Mouse (Mus musculus): Measurements from ENCODE around the gene Atg4a-ps.

Gene Atg4a-ps

GRCm38 (mm10) chr3:103627661-103628060 lies 18.2 kb downstream of the Atg4a-ps start:
- DNase-seq (ENCODE audit: low spot score in 2 of 2), result no peak

- DNase-seq (ENCODE audit: low spot score in 2 of 2), result no peak
Observed at GRCm38 (mm10) chr3:103626481-103626880, 19.4 kb downstream of the Atg4a-ps start.

DNA sequence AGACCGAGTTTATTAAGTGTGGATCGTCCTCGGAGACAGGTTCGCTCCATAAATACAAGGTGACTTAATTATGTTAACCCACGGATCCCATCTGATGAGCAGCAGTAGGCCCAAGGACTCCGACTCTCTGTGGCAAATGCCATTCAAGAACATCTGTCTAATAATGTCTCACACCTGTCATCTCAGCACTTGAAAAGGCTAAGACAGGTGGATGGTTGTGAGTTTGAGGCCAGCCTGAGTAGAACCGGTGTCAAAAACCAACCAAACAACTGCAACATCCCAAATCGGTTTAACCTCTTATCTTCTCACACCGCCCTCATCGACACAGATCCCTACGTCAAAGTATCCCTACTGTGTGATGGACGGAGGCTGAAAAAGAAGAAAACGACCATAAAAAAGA lies 20.7 kb downstream of the Atg4a-ps start:
- DNase-seq (ENCODE audit: low spot score in 2 of 2), result no peak

- DNase-seq (ENCODE audit: low spot score in 2 of 2), result no peak
Observed at GRCm38 (mm10) chr3:103624591-103625051, 21.2 kb downstream of the Atg4a-ps start.

GRCm38 (mm10) chr3:103623893-103624470 lies 21.9 kb downstream of the Atg4a-ps start:
- no peak for DNase-seq (ENCODE audit: low spot score in 2 of 2)

- DNase-seq (ENCODE audit: low spot score in 2 of 2), result no peak
Observed at GRCm38 (mm10) chr3:103620101-103620500, 25.8 kb downstream of the Atg4a-ps start.

- no peak for DNase-seq (ENCODE audit: low spot score in 2 of 2)
Observed at GRCm38 (mm10) chr3:103616981-103617380, 28.9 kb downstream of the Atg4a-ps start.

DNA sequence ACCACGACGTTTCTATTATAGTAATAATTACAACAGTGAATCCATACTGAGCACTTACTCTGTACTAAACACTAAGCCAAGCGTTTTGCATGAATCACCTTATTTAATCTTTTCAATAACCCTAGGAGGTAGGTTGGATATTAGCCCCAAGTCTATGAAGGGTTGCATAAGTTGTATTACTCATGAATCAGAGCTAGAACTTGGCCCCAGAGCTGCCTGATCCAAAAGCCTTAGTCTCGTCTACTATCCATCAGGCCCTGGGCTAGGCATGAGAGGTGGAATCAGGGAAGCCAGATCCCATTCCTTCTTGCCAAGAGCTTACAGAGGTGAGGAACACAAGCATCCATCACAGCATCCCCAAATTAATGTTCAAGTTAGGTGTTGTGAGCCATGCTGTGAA lies 30.2 kb downstream of the Atg4a-ps start:
- DNase-seq (ENCODE audit: low spot score in 2 of 2), result no peak

DNA sequence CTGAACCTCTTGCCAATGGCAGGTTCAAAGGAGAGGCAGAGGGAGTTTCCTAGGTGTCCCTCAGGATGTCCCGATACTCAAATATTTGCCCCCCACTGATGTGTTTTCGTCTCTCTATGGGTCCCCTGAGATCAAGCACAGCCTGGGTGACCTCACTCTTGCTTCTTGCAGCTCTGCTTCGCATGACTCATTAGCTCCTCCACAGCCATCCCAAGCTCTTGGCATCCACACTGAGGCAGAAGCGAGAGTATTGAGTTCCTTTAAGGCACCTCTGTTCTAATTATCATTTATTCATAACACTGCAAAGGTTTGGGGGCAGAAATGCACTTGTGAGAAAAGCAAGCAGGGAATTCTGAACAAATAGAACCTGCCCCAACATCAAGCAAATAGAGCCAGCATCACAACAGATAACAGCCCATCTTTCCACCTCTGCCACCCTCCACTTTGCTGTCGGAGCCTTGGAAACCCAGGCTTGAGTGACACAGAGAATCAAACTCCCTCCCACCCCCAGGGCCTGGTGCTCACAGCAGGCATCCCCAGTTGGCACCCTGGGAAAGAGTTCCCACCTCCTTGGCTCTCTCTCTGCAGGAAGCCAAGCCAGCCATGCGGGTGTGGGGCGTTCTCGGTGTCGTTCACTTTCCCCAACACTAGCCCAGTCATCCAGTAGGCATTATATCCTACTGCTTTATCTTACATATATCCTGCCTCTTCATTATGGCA lies 33.1 kb downstream of the Atg4a-ps start:
- no peak for DNase-seq (ENCODE audit: low spot score in 2 of 2)

GRCm38 (mm10) chr3:103610231-103610630 lies 35.6 kb downstream of the Atg4a-ps start:
- no peak for DNase-seq (ENCODE audit: low spot score in 2 of 2)

- DNase-seq (ENCODE audit: low spot score in 2 of 2), result no peak
Observed at GRCm38 (mm10) chr3:103606660-103607595, 38.9 kb downstream of the Atg4a-ps start.

DNA sequence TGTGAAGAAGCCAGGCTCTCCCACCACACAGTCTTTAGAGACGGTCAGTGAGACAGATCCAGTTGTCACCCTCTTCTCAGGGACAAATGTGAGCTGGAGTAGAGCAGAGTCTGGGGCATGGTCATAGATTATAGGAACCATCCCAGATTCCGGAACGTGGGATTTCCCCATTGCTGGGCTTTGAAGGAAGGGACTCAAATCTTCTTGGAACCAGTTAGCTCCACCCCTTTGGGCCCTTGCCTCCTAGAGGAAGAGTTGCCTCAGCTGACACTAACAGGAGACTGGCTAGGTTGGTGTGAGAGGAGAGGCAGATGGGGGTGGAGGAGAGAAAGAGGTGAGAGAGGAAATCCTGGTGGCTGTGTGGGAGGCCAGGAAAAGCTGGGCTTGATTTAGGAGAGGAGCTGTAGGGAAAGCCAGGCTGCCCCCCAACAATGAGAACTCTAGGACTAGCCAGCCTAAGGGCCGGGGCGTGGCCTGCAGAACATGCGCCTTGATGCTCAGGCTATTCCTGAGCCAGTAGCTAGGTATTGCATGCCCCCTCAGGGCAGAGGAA lies 39.7 kb downstream of the Atg4a-ps start:
- no peak for DNase-seq (ENCODE audit: low spot score in 2 of 2)

DNA sequence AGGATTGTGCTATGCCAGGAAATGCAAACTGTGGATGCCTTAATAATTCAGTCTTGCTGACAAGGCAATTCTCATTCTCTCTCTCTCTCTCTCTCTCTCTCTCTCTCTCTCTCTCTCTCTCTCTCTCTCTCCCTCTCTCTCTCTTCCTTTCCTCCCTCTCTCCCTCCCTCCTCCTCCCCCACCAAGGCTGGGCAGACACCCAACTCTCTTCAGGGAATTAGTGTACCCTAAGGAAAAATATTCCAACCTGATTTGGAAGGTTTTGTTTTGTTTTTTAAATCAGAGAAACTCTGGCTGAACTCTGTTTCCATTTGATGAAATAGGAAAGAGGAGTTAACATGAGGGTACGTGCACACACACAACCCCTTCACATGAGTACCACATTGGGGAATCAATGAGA lies 44.3 kb downstream of the Atg4a-ps start:
- no peak for DNase-seq (ENCODE audit: low spot score in 2 of 2)

- no peak for DNase-seq (ENCODE audit: low spot score in 2 of 2)
Observed at GRCm38 (mm10) chr3:103601011-103601410, 44.9 kb downstream of the Atg4a-ps start.

- DNase-seq (ENCODE audit: low spot score in 2 of 2), result no peak
Observed at GRCm38 (mm10) chr3:103597586-103597985, 48.3 kb downstream of the Atg4a-ps start.

DNA sequence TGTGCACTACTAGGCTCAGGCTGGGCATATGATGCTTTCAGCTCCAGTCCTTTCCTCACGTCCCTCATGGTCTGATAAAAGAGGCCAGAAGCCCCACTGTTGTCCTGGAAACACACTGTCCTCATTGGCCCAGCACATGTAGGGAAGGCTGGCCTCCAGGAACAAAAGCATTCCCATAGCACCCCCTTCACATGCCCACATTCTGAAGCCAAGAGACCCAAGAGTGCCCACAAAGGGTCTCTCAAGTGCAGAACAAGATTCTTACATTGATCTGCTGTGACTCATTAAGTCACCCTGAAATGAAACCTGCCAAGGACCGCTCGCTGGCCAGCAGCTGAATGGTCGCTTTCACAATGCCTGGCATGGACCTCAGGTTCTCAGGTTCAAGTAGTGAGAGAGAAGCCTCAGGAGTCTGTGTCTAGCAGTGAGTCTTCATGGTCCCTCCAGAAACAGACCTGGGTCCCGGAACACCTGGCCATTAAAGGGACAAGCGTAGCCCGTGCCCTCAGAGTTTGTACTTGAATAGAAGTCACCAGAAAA lies 50.5 kb downstream of the Atg4a-ps start:
- DNase-seq (ENCODE audit: low spot score in 2 of 2), result no peak
